Mouse (Mus musculus): Measurements from ENCODE around the gene Tnfaip1.
"Not testable (repeated sequence)": the region's sequence is repeated elsewhere in the genome, so short reads cannot be mapped to it uniquely, and the experiment has no call there.

Gene Tnfaip1

GRCm38 (mm10) chr11:78540358-78540757, 4.2 kb upstream of the Tnfaip1 start:
- no peak for DNase-seq (ENCODE audit: low spot score in 2 of 2)

- DNase-seq (ENCODE audit: low spot score in 2 of 2): no peak
Observed at GRCm38 (mm10) chr11:78536690-78537084, 555 bp upstream of the Tnfaip1 start.

GRCm38 (mm10) chr11:78535376-78536079, 604 bp downstream of the Tnfaip1 start:
- DNase-seq (ENCODE audit: low spot score in 2 of 2): no peak

- no peak for DNase-seq (ENCODE audit: low spot score in 2 of 2)
Observed at GRCm38 (mm10) chr11:78534516-78534915, 1.6 kb downstream of the Tnfaip1 start.

GRCm38 (mm10) chr11:78531515-78531914, 4.6 kb downstream of the Tnfaip1 start:
- not testable (repeated sequence) for DNase-seq (ENCODE audit: low spot score in 2 of 2)

- no peak for DNase-seq (ENCODE audit: low spot score in 2 of 2)
Observed at GRCm38 (mm10) chr11:78531046-78531445, 5.1 kb downstream of the Tnfaip1 start.

GRCm38 (mm10) chr11:78530001-78530400, 6.1 kb downstream of the Tnfaip1 start:
- no peak for DNase-seq (ENCODE audit: low spot score in 2 of 2)

GRCm38 (mm10) chr11:78528714-78529113, 7.4 kb downstream of the Tnfaip1 start:
- no peak for DNase-seq (ENCODE audit: low spot score in 2 of 2)

GRCm38 (mm10) chr11:78524838-78525237, 11.3 kb downstream of the Tnfaip1 start:
- DNase-seq (ENCODE audit: low spot score in 2 of 2): no peak

GRCm38 (mm10) chr11:78523241-78523955, 12.7 kb downstream of the Tnfaip1 start:
- DNase-seq (ENCODE audit: low spot score in 2 of 2): no peak

GRCm38 (mm10) chr11:78522481-78522997, 13.6 kb downstream of the Tnfaip1 start:
- DNase-seq (ENCODE audit: low spot score in 2 of 2): no peak

GRCm38 (mm10) chr11:78521880-78522279, 14.3 kb downstream of the Tnfaip1 start:
- no peak for DNase-seq (ENCODE audit: low spot score in 2 of 2)

- DNase-seq (ENCODE audit: low spot score in 2 of 2): no peak
Observed at GRCm38 (mm10) chr11:78518931-78519330, 17.2 kb downstream of the Tnfaip1 start.

GRCm38 (mm10) chr11:78515549-78516325, 20.4 kb downstream of the Tnfaip1 start:
- DNase-seq (ENCODE audit: low spot score in 2 of 2): no peak

- DNase-seq (ENCODE audit: low spot score in 2 of 2): no peak
Observed at GRCm38 (mm10) chr11:78513106-78513790, 22.9 kb downstream of the Tnfaip1 start.

- DNase-seq (ENCODE audit: low spot score in 2 of 2): peak; percentile 81 to 83
Observed at GRCm38 (mm10) chr11:78512025-78512957, 23.8 kb downstream of the Tnfaip1 start, which contains the start of the genes Tmem199 and Poldip2. Gene Tmem199 (minus strand): TSS chr11:78512172. Gene Poldip2 (plus strand): TSS chr11:78512193.

GRCm38 (mm10) chr11:78509148-78509547, 27.0 kb downstream of the Tnfaip1 start:
- DNase-seq (ENCODE audit: low spot score in 2 of 2): no peak

- no peak for DNase-seq (ENCODE audit: low spot score in 2 of 2)
Observed at GRCm38 (mm10) chr11:78505430-78505829, 30.7 kb downstream of the Tnfaip1 start.

GRCm38 (mm10) chr11:78502909-78503650, 33.1 kb downstream of the Tnfaip1 start, which contains the start of gene Sebox:
Gene Sebox (plus strand): TSS chr11:78503447.
- DNase-seq (ENCODE audit: low spot score in 2 of 2): no peak

- no peak for DNase-seq (ENCODE audit: low spot score in 2 of 2)
Observed at GRCm38 (mm10) chr11:78501529-78501928, 34.6 kb downstream of the Tnfaip1 start.
